Mouse (Mus musculus) c-Kit-positive CD71-positive TER-119-positive erythroid progenitor cells, embryonic 14.5 days (primary cell): ENCODE measurements around the gene Uap1.

Source experiments
- DNase-seq: peaks from one replicate; pipeline ENCODE4 v3.0.0-alpha.2; 2013; ENCODE audit warnings: low spot score

Gene Uap1

GRCm38 (mm10) chr1:170164913-170165312, 9.8 kb downstream of the Uap1 start:
- DNase-seq: no peak

- no peak for DNase-seq
Measured at GRCm38 (mm10) chr1:170164053-170164614, 10.6 kb downstream of the Uap1 start.

- no peak for DNase-seq
Measured at GRCm38 (mm10) chr1:170163398-170163943, 11.3 kb downstream of the Uap1 start.

GRCm38 (mm10) chr1:170161852-170162251, 12.9 kb downstream of the Uap1 start:
- no peak for DNase-seq

GRCm38 (mm10) chr1:170160397-170160938, 14.3 kb downstream of the Uap1 start:
- no peak for DNase-seq

GRCm38 (mm10) chr1:170159707-170160106, 15.1 kb downstream of the Uap1 start:
- no peak for DNase-seq

- DNase-seq: no peak
Measured at GRCm38 (mm10) chr1:170155761-170156160, 19.0 kb downstream of the Uap1 start.

- DNase-seq: no peak
Measured at GRCm38 (mm10) chr1:170155298-170155697, 19.5 kb downstream of the Uap1 start.

- no peak for DNase-seq
Measured at GRCm38 (mm10) chr1:170153986-170154385, 20.8 kb downstream of the Uap1 start.

GRCm38 (mm10) chr1:170152552-170152951, 22.2 kb downstream of the Uap1 start:
- DNase-seq: no peak

- no peak for DNase-seq
Measured at GRCm38 (mm10) chr1:170150870-170151269, 23.9 kb downstream of the Uap1 start.

- no peak for DNase-seq
Measured at GRCm38 (mm10) chr1:170149756-170150155, 25.0 kb downstream of the Uap1 start.

GRCm38 (mm10) chr1:170148536-170148935, 26.2 kb downstream of the Uap1 start:
- DNase-seq: peak; percentile 22

GRCm38 (mm10) chr1:170147651-170148448, 26.9 kb downstream of the Uap1 start:
- peak; percentile 6 for DNase-seq

GRCm38 (mm10) chr1:170145606-170146005, 29.2 kb downstream of the Uap1 start:
- no peak for DNase-seq

GRCm38 (mm10) chr1:170142256-170142871, 32.4 kb downstream of the Uap1 start:
- DNase-seq: no peak

- no peak for DNase-seq
Measured at GRCm38 (mm10) chr1:170141626-170142025, 33.1 kb downstream of the Uap1 start.

- peak; percentile 30 for DNase-seq
Measured at GRCm38 (mm10) chr1:170136351-170137009, 38.3 kb downstream of the Uap1 start.

GRCm38 (mm10) chr1:170134264-170134663, 40.5 kb downstream of the Uap1 start:
- DNase-seq: no peak

- DNase-seq: no peak
Measured at GRCm38 (mm10) chr1:170130962-170131361, 43.8 kb downstream of the Uap1 start.

- no peak for DNase-seq
Measured at GRCm38 (mm10) chr1:170124644-170125043, 50.1 kb downstream of the Uap1 start.

GRCm38 (mm10) chr1:170113616-170114015, 61.1 kb downstream of the Uap1 start:
- DNase-seq: no peak
